In genomic region chr3:98915659-98916058, GRCm38 (mm10) we compare ENCODE assay signal across 9 mouse cellular contexts. TPM values are rescaled to one million over a fixed set of nuclear protein-coding genes. Genes with fewer than 3 reads are reported as not detected.
DNase-seq lines count a peak whose midpoint lies in the region; ATAC-seq lines count a peak whose summit lies in the region.
"Had no signal": no experiment of that assay in that cellular context is flagged by ENCODE, and none has a peak within 500 bp of the region (broad histone marks: within the 10 kb centered on the region; RNA-seq: fewer than 3 reads in every experiment).

No protein-coding gene starts in this region.

- H3K4me3 ChIP-seq in kidney, embryonic 14.5 days (ENCODE audit: low read length) = no peak overlapping the region
- no peak overlapping the region for H3K4me3 ChIP-seq in limb, embryonic 10.5 days

- H3K36me3 ChIP-seq in kidney, embryonic 14.5 days (ENCODE audit: control insufficient read depth, insufficient read depth, low read length) = no peaks in the 10 kb centered on the region
- H3K36me3 ChIP-seq in limb, embryonic 10.5 days = no peaks in the 10 kb centered on the region

- no peak overlapping the region for H3K9ac ChIP-seq in kidney, embryonic 14.5 days (ENCODE audit: low read depth, low read length)

- no peak overlapping the region for H3K27ac ChIP-seq in kidney, embryonic 14.5 days (ENCODE audit: low read depth, low read length)
- H3K27ac ChIP-seq in limb, embryonic 10.5 days = no peak overlapping the region

- DNase-seq in kidney, adult 18-20 months = peak; percentile 64
- DNase-seq in adipocyte (ENCODE audit: low spot score) = peak; percentile 37
- DNase-seq in embryo, embryonic 11.5 days (ENCODE audit: low read depth, low spot score) = peak; percentile 44
- peak; percentile 13 to 61 for DNase-seq in heart, postnatal 10 days
- peak; percentile 88 for DNase-seq in limb, embryonic 10.5 days (ENCODE audit: low spot score)
- DNase-seq in retina, embryonic 14.5 days (ENCODE audit: low spot score) = peak; percentile 71
- DNase-seq in natural killer cell, adult 2 months (ENCODE audit: low spot score in 2 of 2) = no peak

- H3K27me3 ChIP-seq in kidney, embryonic 14.5 days (ENCODE audit: control insufficient read depth, insufficient read depth, low read length) = no peaks in the 10 kb centered on the region
- H3K27me3 ChIP-seq in limb, embryonic 10.5 days (ENCODE audit: low read depth, poor library complexity, severe bottlenecking) = no peaks in the 10 kb centered on the region

- no peaks in the 10 kb centered on the region for H3K4me1 ChIP-seq in kidney, embryonic 14.5 days (ENCODE audit: control insufficient read depth, insufficient read depth, low read length)
- H3K4me1 ChIP-seq in limb, embryonic 10.5 days = no peaks in the 10 kb centered on the region

- H3K9me3 ChIP-seq in kidney, embryonic 14.5 days (ENCODE audit: control insufficient read depth, low read length) = no peaks in the 10 kb centered on the region
- H3K9me3 ChIP-seq in limb, embryonic 10.5 days (replicated peaks) = no peaks in the 10 kb centered on the region

- H3K4me2 ChIP-seq in kidney, embryonic 14.5 days (replicated peaks; ENCODE audit: low read depth, low read length) = no peak overlapping the region

- no peak for ATAC-seq in kidney, embryonic 14.5 days (ENCODE audit: low FRiP score, low TSS enrichment)

- intact Hi-C loops in heart, postnatal 10 days (cut with DNase I) = loop anchor here (1.0 kb wide), 2 partner anchors 60 to 1024 kb away; no protein-coding TSS in a partner anchor

- WGBS in kidney, embryonic 14.5 days = 4% methylated on average over 4 of the region's 4 CpGs
- WGBS in limb, embryonic 10.5 days = 3% methylated on average over 4 of the region's 4 CpGs

RNA-seq across cellular contexts. Expression of gene Hao2, which starts 22.6 kb away (rescaled TPM):
- 8.7 and 13.3 TPM in 2 replicates for polyA plus RNA-seq in kidney, embryonic 14.5 days (2014; fragmentation: Nextera tagmentation; extraction: Ambion mirVana)
- not detected for total RNA-seq in heart, postnatal 10 days (2021)
- not detected in 2 replicates for polyA plus RNA-seq in limb, embryonic 10.5 days (2016; fragmentation: Nextera tagmentation; extraction: Ambion mirVana)
- polyA plus RNA-seq: frontal cortex, adult 2 months had no signal

RNA-seq across cellular contexts. Expression of gene Hsd3b1, which starts 56.1 kb away (rescaled TPM):
- not detected in 2 replicates for polyA plus RNA-seq in kidney, embryonic 14.5 days (2014; fragmentation: Nextera tagmentation; extraction: Ambion mirVana)
- not detected for total RNA-seq in heart, postnatal 10 days (2021)
- 0.20 and 0.44 TPM in 2 replicates for polyA plus RNA-seq in limb, embryonic 10.5 days (2016; fragmentation: Nextera tagmentation; extraction: Ambion mirVana)
- polyA plus RNA-seq: frontal cortex, adult 2 months had no signal

Comparison
In these comparisons a context has a peak if more than half of its experiments do, and no peak if none do; other contexts are left out.
1. DNase-seq: peak in kidney, adult 18-20 months (single experiment), adipocyte (single experiment), embryo, embryonic 11.5 days (single experiment), heart, postnatal 10 days (2 of 2), limb, embryonic 10.5 days (single experiment) and retina, embryonic 14.5 days (single experiment); none in natural killer cell, adult 2 months (0 of 2).